Mouse (Mus musculus): Measurements from ENCODE around the gene Zbtb20.

The Zbtb20 gene

GRCm38 (mm10) chr16:43300420-43300819 lies 424.7 kb downstream of the Zbtb20 start:
- no peak for DNase-seq (ENCODE audit: low spot score)

GRCm38 (mm10) chr16:43302171-43302570 lies 426.5 kb downstream of the Zbtb20 start:
- DNase-seq (ENCODE audit: low spot score) = no peak

DNA sequence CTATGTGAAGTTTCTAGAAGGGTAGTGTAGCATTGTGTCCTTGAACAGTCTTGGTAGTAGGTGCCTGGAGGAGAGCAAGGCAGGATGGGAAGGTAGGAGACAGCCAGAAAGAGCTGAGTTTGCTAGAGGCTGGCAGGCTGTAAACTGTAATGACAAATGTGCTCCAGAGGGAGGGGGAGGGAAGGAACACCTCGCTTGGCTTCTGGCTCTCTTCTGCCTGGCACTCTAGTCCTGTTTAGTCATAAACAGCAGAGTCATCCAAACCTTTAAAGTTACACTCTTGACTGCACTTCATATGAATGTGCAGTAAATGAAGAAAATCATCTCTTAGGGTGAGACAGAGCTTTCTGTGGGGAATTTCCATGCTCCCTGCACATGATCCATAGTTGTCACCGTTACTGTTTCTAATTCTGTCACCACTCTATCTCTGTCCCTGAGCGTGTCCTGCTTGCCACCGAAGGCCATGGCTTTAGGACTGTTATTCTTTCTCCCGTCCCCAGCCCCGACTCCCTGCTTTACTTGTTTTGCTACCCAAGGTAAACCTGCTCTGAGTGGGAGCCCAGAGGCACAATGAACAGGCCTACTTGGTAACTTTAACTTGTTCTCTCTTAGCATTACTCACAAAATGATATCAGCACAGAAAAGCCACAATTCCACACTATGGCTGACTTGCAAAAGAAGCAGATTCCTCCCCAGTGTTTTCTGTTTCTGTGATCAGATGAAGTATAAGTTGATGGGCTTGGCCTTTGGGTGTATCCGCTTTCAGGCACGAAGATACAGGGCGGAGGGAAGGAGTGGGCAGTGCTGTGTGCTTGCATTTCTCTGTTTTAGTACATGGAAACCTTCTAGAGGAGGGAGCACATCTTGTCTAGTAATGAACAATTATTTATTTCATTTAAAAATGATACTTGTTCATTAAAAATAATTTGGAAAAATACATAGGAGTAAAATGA lies 427.8 kb downstream of the Zbtb20 start:
- DNase-seq (ENCODE audit: low spot score) = peak; percentile 92

- peak; percentile 34 for DNase-seq (ENCODE audit: low spot score)
Observed at GRCm38 (mm10) chr16:43309968-43310431, 434.3 kb downstream of the Zbtb20 start.

GRCm38 (mm10) chr16:43324009-43324408 lies 448.3 kb downstream of the Zbtb20 start:
- DNase-seq (ENCODE audit: low spot score) = peak; percentile 56

- peak; percentile 66 for DNase-seq (ENCODE audit: low spot score)
Observed at GRCm38 (mm10) chr16:43328221-43328620, 452.5 kb downstream of the Zbtb20 start.

- DNase-seq (ENCODE audit: low spot score) = peak; percentile 91
Observed at GRCm38 (mm10) chr16:43330206-43330605, 454.5 kb downstream of the Zbtb20 start.

- no peak for DNase-seq (ENCODE audit: low spot score)
Observed at GRCm38 (mm10) chr16:43331440-43331839, 455.8 kb downstream of the Zbtb20 start.

GRCm38 (mm10) chr16:43332734-43333133 lies 457.1 kb downstream of the Zbtb20 start:
- DNase-seq (ENCODE audit: low spot score) = no peak

- peak; percentile 61 for DNase-seq (ENCODE audit: low spot score)
Observed at GRCm38 (mm10) chr16:43333265-43333664, 457.6 kb downstream of the Zbtb20 start.

DNA sequence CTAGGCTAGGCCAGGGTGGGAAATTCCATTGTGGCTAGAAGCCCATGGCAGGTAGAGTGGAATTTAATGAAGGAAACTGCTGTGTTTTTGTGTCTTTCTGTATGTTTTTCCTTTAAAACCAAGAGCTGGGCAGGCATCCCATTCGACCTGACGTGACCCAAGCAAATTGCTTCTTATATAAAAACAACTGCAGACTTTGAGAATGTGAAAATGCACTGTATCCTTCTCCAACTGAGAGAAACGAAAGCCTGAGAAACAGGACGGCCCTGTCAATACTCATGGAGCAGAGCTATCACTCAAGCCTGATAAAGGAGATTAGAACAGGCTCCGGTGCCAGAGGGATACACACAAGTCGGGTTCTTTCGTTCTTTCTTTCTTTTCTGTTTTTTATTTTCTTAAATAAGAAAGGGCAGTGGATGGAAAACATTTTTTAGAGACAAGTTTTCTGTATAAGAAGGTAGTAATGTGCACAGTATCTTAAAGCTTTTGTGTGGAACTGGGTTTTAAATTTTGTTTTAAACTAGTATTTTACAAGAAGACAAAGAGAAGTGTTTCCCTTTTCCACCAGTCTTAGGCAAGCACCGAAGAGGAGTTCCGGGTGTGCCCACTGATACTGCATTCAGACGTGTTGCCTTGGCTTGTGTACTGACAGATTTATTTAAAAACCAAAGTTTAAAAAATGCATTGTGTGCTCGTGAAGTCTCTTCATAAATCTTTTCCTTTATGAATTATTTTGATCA lies 458.9 kb downstream of the Zbtb20 start:
- DNase-seq (ENCODE audit: low spot score) = peak; percentile 91

DNA sequence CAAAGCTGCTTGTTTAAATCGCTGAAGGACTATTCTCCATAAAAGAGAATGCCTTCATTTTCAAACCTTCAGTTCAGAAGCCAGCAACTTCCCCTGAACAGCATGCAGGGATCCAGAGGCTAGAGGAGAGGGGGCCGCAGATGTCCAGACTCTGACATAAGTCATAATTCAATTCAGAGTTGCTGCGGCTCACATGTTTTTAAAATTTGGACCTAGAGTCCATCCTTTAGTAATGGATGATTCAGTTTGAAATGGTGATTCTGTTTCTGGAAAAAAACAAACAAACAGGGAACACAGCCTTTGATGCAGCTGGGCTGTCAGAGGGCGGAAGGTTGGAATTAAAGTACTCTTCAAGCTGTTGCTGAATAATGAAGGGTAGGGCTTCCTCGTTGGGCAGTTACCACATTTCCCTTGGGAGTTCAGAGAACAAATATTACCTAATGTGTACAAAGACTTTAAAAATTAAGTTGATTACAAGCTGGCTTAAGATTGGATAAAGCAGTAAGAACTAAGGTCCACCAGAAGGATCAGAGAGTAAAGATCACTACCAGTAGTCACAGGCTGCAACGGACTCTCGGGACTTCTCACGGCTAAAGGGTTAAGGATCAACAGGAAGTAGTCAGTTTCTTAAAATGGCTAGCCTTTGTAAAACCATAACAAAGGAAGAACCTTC lies 459.6 kb downstream of the Zbtb20 start:
- peak; percentile 86 for DNase-seq (ENCODE audit: low spot score)

- no peak for DNase-seq (ENCODE audit: low spot score)
Observed at GRCm38 (mm10) chr16:43335824-43336215, 460.1 kb downstream of the Zbtb20 start.

- no peak for DNase-seq (ENCODE audit: low spot score)
Observed at GRCm38 (mm10) chr16:43340712-43341111, 465.0 kb downstream of the Zbtb20 start.

DNA sequence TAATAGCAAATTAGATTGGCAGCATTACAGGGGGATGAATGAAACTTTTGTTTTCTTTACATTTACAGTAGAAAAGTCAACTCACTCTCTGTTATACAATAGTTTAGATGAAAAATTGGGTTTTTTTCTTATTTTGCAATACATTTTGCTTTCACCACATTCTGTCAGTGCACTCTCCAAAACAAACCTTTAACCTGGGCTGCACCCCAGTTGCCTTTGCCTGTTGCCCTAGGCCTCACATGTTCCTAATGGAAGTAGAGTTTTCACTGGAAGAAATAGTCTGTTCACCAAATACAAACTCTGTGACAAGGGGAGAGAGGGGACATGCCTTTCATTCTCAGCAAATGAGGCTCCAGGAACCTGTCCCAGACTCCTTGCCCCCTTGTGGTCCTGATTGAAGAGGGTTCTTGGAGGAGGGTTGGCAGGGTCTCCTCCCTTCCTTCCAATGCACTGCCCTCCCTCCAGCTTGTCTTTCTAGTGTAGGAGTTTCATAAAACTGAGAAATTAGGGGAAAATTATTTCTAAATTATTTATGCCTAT lies 466.3 kb downstream of the Zbtb20 start:
- peak; percentile 79 for DNase-seq (ENCODE audit: low spot score)

DNA sequence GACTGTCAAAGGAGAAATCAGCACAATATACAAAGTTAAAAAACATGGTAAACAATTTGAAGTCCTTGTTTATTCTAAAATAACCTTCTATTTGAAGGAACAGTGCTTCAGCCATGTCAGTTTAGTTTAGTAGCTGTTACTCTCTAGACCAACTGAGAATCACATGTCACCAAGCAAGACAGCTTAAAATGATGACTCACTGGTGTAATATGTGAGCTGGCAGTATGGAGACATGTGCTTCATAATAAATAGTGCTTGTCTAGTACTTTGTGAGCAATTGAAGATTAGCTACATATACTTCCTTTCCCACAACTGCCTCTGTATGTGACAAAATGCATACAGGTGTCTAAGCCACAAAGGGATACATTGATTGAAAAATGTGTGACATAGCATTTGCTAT lies 470.4 kb downstream of the Zbtb20 start:
- no peak for DNase-seq (ENCODE audit: low spot score)

GRCm38 (mm10) chr16:43355776-43356645 lies 480.3 kb downstream of the Zbtb20 start:
- DNase-seq (ENCODE audit: low spot score) = no peak

- peak; percentile 86 for DNase-seq (ENCODE audit: low spot score)
Observed at GRCm38 (mm10) chr16:43359546-43359945, 483.9 kb downstream of the Zbtb20 start.

DNA sequence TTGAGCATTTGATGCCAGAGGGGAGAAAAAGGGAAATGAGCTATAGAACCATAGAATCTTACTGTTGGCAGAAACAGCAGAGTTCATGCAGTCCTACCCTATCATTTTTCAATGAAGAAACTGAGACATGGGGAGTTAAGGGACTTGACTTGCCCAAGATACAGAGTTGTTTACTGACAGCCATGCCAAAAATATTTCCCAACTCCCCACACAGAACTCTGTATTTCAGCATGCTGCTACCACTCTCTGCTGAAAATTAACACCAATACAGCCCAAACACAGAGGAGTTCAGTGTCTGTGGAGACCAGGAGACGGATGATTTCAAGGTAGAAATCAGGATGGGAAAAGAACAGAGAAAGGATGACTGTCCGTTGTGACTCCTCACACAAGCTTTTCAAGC lies 484.4 kb downstream of the Zbtb20 start:
- DNase-seq (ENCODE audit: low spot score) = peak; percentile 96

GRCm38 (mm10) chr16:43360838-43361480 lies 485.3 kb downstream of the Zbtb20 start:
- DNase-seq (ENCODE audit: low spot score) = peak; percentile 41
